Mouse (Mus musculus): ENCODE data around the gene Gapdhs. TPM values are rescaled to one million over a fixed set of nuclear protein-coding genes. Genes with fewer than 3 reads are reported as not detected.

The Gapdhs gene
- polyA plus RNA-seq, 1 experiment = 0.05 TPM

GRCm38 (mm10) chr7:30688325-30688724 is 55.2 kb downstream of the Gapdhs start:
- H3K79me2 ChIP-seq (ENCODE audit: control insufficient read depth, insufficient read depth) = no peaks in the 10 kb centered on the region
- no peak overlapping the region for H3ac ChIP-seq (ENCODE audit: control insufficient read depth, insufficient read length)
- H3K4me3 ChIP-seq = no peak overlapping the region
- no peak for TF ChIP-seq TCF12 (IDR thresholded peaks at IDR 0.05; ENCODE audit: insufficient read depth, poor library complexity, severe bottlenecking)
- no peak for TF ChIP-seq REST (IDR thresholded peaks at IDR 0.05; ENCODE audit: insufficient read depth, insufficient read length)
- TF ChIP-seq MAX (IDR thresholded peaks at IDR 0.05; ENCODE audit: low read depth) = no peak
- TF ChIP-seq USF1 (IDR thresholded peaks at IDR 0.05; ENCODE audit: low read depth) = no peak
- TF ChIP-seq CEBPB (IDR thresholded peaks at IDR 0.05; ENCODE audit: insufficient read depth, poor library complexity, severe bottlenecking) = no peak
- no peak for TF ChIP-seq MYOG (IDR thresholded peaks at IDR 0.05; ENCODE audit: control insufficient read depth in 1 of 3, insufficient read depth in 1 of 3, insufficient read length in 2 of 3, low read depth in 2 of 3)
- no peak for TF ChIP-seq MYOD1 (IDR thresholded peaks at IDR 0.05; ENCODE audit: control insufficient read depth in 1 of 3, insufficient read length in 2 of 3, low read depth in 2 of 3)
- no peak for TF ChIP-seq SRF (IDR thresholded peaks at IDR 0.05; ENCODE audit: control insufficient read depth, insufficient read length, low read depth)
- TF ChIP-seq POLR2A (IDR thresholded peaks at IDR 0.05; ENCODE audit: insufficient read length, low read depth) = no peak
- no peak for TF ChIP-seq TCF3 (IDR thresholded peaks at IDR 0.05; ENCODE audit: insufficient read length, low read depth)
- no peak for TF ChIP-seq POLR2AphosphoS2 (IDR thresholded peaks at IDR 0.05; ENCODE audit: insufficient read length, low read depth)
- H3K4me2 ChIP-seq (ENCODE audit: low read depth) = no peak overlapping the region
- H3K27me3 ChIP-seq (ENCODE audit: control insufficient read depth, insufficient read depth, insufficient read length) = peaks cover 15% of the 10 kb centered on the region
- no peaks in the 10 kb centered on the region for H3K36me3 ChIP-seq (ENCODE audit: control insufficient read depth, insufficient read depth)

DNA sequence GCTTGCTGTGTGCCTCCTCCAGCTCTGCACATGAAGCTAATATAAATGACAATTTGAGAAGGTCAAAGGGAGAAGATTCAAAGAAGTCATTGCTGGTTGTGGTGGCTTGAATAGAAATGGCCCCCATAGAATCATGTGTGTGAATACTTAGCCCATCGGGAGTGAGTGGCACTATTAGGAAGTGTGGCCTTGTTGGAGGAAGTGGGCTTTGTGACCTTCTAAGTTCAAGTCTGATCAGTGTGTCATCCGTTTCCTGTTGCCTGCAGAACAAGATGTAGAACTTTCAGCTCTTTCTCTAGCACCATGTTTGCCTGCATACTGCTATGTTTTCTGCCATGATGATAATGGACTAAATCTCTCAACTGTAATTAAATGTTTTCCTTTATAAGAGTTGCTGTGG is 60.1 kb downstream of the Gapdhs start:
- no peak overlapping the region for H3ac ChIP-seq (ENCODE audit: control insufficient read depth, insufficient read length)
- H3K4me2 ChIP-seq (ENCODE audit: low read depth) = no peak overlapping the region
- no peak for TF ChIP-seq TCF12 (IDR thresholded peaks at IDR 0.05; ENCODE audit: insufficient read depth, poor library complexity, severe bottlenecking)
- TF ChIP-seq MAX (IDR thresholded peaks at IDR 0.05; ENCODE audit: low read depth) = no peak
- TF ChIP-seq REST (IDR thresholded peaks at IDR 0.05; ENCODE audit: insufficient read depth, insufficient read length) = no peak
- TF ChIP-seq USF1 (IDR thresholded peaks at IDR 0.05; ENCODE audit: low read depth) = no peak
- TF ChIP-seq SRF (IDR thresholded peaks at IDR 0.05; ENCODE audit: control insufficient read depth, insufficient read length, low read depth) = no peak
- no peak for TF ChIP-seq POLR2AphosphoS2 (IDR thresholded peaks at IDR 0.05; ENCODE audit: insufficient read length, low read depth)
- no peak for TF ChIP-seq E2F4 (IDR thresholded peaks at IDR 0.05; ENCODE audit: insufficient read depth)
- no peak for TF ChIP-seq MYOG (IDR thresholded peaks at IDR 0.05; ENCODE audit: control insufficient read depth in 1 of 3, insufficient read depth in 1 of 3, insufficient read length in 2 of 3, low read depth in 2 of 3)
- no peak for TF ChIP-seq POLR2A (IDR thresholded peaks at IDR 0.05; ENCODE audit: insufficient read length, low read depth)
- no peak for TF ChIP-seq CEBPB (IDR thresholded peaks at IDR 0.05; ENCODE audit: insufficient read depth, poor library complexity, severe bottlenecking)
- TF ChIP-seq MYOD1 (IDR thresholded peaks at IDR 0.05; ENCODE audit: control insufficient read depth in 1 of 3, insufficient read length in 2 of 3, low read depth in 2 of 3) = no peak
- no peak for TF ChIP-seq TCF3 (IDR thresholded peaks at IDR 0.05; ENCODE audit: insufficient read length, low read depth)
- H3K27me3 ChIP-seq (ENCODE audit: control insufficient read depth, insufficient read depth, insufficient read length) = peaks cover 23% of the 10 kb centered on the region
- H3K36me3 ChIP-seq (ENCODE audit: control insufficient read depth, insufficient read depth) = no peaks in the 10 kb centered on the region
- no peaks in the 10 kb centered on the region for H3K79me2 ChIP-seq (ENCODE audit: control insufficient read depth, insufficient read depth)
- H3K4me3 ChIP-seq = no peak overlapping the region

- Histone ChIP-seq H3K4me3 (no peak overlapping the region), H3K27me3 (ENCODE audit: control insufficient read depth, insufficient read depth, insufficient read length) (peaks cover 22% of the 10 kb centered on the region), H3K36me3 (ENCODE audit: control insufficient read depth, insufficient read depth) (no peaks in the 10 kb centered on the region), H3K4me2 (ENCODE audit: low read depth) (no peak overlapping the region), H3ac (ENCODE audit: control insufficient read depth, insufficient read length) (no peak overlapping the region), H3K79me2 (ENCODE audit: control insufficient read depth, insufficient read depth) (no peaks in the 10 kb centered on the region)
- TF ChIP-seq MYOD1 (IDR thresholded peaks at IDR 0.05; ENCODE audit: control insufficient read depth in 1 of 3, insufficient read length in 2 of 3, low read depth in 2 of 3) = no peak
- TF ChIP-seq USF1 (IDR thresholded peaks at IDR 0.05; ENCODE audit: low read depth) = no peak
- TF ChIP-seq E2F4 (IDR thresholded peaks at IDR 0.05; ENCODE audit: insufficient read depth) = no peak
- no peak for TF ChIP-seq TCF3 (IDR thresholded peaks at IDR 0.05; ENCODE audit: insufficient read length, low read depth)
- TF ChIP-seq MYOG (IDR thresholded peaks at IDR 0.05; ENCODE audit: control insufficient read depth in 1 of 3, insufficient read depth in 1 of 3, insufficient read length in 2 of 3, low read depth in 2 of 3) = no peak
- no peak for TF ChIP-seq POLR2AphosphoS2 (IDR thresholded peaks at IDR 0.05; ENCODE audit: insufficient read length, low read depth)
- TF ChIP-seq SRF (IDR thresholded peaks at IDR 0.05; ENCODE audit: control insufficient read depth, insufficient read length, low read depth) = no peak
- TF ChIP-seq REST (IDR thresholded peaks at IDR 0.05; ENCODE audit: insufficient read depth, insufficient read length) = no peak
- no peak for TF ChIP-seq CEBPB (IDR thresholded peaks at IDR 0.05; ENCODE audit: insufficient read depth, poor library complexity, severe bottlenecking)
- TF ChIP-seq MAX (IDR thresholded peaks at IDR 0.05; ENCODE audit: low read depth) = no peak
- no peak for TF ChIP-seq TCF12 (IDR thresholded peaks at IDR 0.05; ENCODE audit: insufficient read depth, poor library complexity, severe bottlenecking)
- TF ChIP-seq POLR2A (IDR thresholded peaks at IDR 0.05; ENCODE audit: insufficient read length, low read depth) = no peak
These were observed 61.6 kb downstream of the Gapdhs start for GRCm38 (mm10) chr7:30681897-30682296.

Other genes starting within 250 kb of the Gapdhs start
- 8.7 TPM for gene Arhgap33, start 208.6 kb downstream of the Gapdhs start, polyA plus RNA-seq (2012; fragmentation: generic; extraction: Trizol)
- gene Hspb6, start 191.5 kb downstream of the Gapdhs start, polyA plus RNA-seq (2012; fragmentation: generic; extraction: Trizol) = 27.8 TPM
- gene Proser3, start 191.4 kb downstream of the Gapdhs start, polyA plus RNA-seq (2012; fragmentation: generic; extraction: Trizol) = 3.8 TPM
- gene Lin37, start 183.8 kb downstream of the Gapdhs start, polyA plus RNA-seq (2012; fragmentation: generic; extraction: Trizol) = 55.3 TPM
- 72.3 TPM for gene U2af1l4, start 180.4 kb downstream of the Gapdhs start, polyA plus RNA-seq (2012; fragmentation: generic; extraction: Trizol)
- gene Gm49396, start 180.3 kb downstream of the Gapdhs start, polyA plus RNA-seq (2012; fragmentation: generic; extraction: Trizol) = 1.0 TPM
- 169 TPM for gene Psenen, start 180.1 kb downstream of the Gapdhs start, polyA plus RNA-seq (2012; fragmentation: generic; extraction: Trizol)
- 0.66 TPM for gene Igflr1, start 178.3 kb downstream of the Gapdhs start, polyA plus RNA-seq (2012; fragmentation: generic; extraction: Trizol)
- 12.9 TPM for gene Kmt2b, start 155.0 kb downstream of the Gapdhs start, polyA plus RNA-seq (2012; fragmentation: generic; extraction: Trizol)
- gene Zbtb32, start 144.8 kb downstream of the Gapdhs start, polyA plus RNA-seq (2012; fragmentation: generic; extraction: Trizol) = 0.11 TPM
- gene Upk1a, start 130.8 kb downstream of the Gapdhs start, polyA plus RNA-seq (2012; fragmentation: generic; extraction: Trizol) = 0.59 TPM
- gene Cox6b1, start 117.5 kb downstream of the Gapdhs start, polyA plus RNA-seq (2012; fragmentation: generic; extraction: Trizol) = 1,108 TPM
- not detected for gene Etv2, start 107.8 kb downstream of the Gapdhs start, polyA plus RNA-seq (2012; fragmentation: generic; extraction: Trizol)
- 124 TPM for gene Rbm42, start 93.4 kb downstream of the Gapdhs start, polyA plus RNA-seq (2012; fragmentation: generic; extraction: Trizol)
- gene Haus5, start 78.7 kb downstream of the Gapdhs start, polyA plus RNA-seq (2012; fragmentation: generic; extraction: Trizol) = 8.4 TPM
- not detected for gene Pmis2, start 72.1 kb downstream of the Gapdhs start, polyA plus RNA-seq (2012; fragmentation: generic; extraction: Trizol)
- not detected for gene 2200002J24Rik, start 44.8 kb downstream of the Gapdhs start, polyA plus RNA-seq (2012; fragmentation: generic; extraction: Trizol)
- not detected for gene Atp4a, start 31.5 kb downstream of the Gapdhs start, polyA plus RNA-seq (2012; fragmentation: generic; extraction: Trizol)
- gene Tmem147, start 14.1 kb downstream of the Gapdhs start, polyA plus RNA-seq (2012; fragmentation: generic; extraction: Trizol) = 241 TPM
- 0.79 TPM for gene Sbsn, start 7.8 kb upstream of the Gapdhs start, polyA plus RNA-seq (2012; fragmentation: generic; extraction: Trizol)
- gene Dmkn, start 20.1 kb upstream of the Gapdhs start, polyA plus RNA-seq (2012; fragmentation: generic; extraction: Trizol) = not detected
- not detected for gene Krtdap, start 44.2 kb upstream of the Gapdhs start, polyA plus RNA-seq (2012; fragmentation: generic; extraction: Trizol)
- not detected for gene Ffar2, start 80.1 kb upstream of the Gapdhs start, polyA plus RNA-seq (2012; fragmentation: generic; extraction: Trizol)
- not detected for gene Ffar3, start 112.5 kb upstream of the Gapdhs start, polyA plus RNA-seq (2012; fragmentation: generic; extraction: Trizol)
- not detected for gene Ffar1, start 117.9 kb upstream of the Gapdhs start, polyA plus RNA-seq (2012; fragmentation: generic; extraction: Trizol)
- not detected for gene Cd22, start 136.7 kb upstream of the Gapdhs start, polyA plus RNA-seq (2012; fragmentation: generic; extraction: Trizol)
- 0.01 TPM for gene Mag, start 171.2 kb upstream of the Gapdhs start, polyA plus RNA-seq (2012; fragmentation: generic; extraction: Trizol)
- gene Hamp2, start 181.0 kb upstream of the Gapdhs start, polyA plus RNA-seq (2012; fragmentation: generic; extraction: Trizol) = not detected
- gene Hamp, start 200.4 kb upstream of the Gapdhs start, polyA plus RNA-seq (2012; fragmentation: generic; extraction: Trizol) = not detected
- 88.6 TPM for gene Usf2, start 213.1 kb upstream of the Gapdhs start, polyA plus RNA-seq (2012; fragmentation: generic; extraction: Trizol)
- 0.02 TPM for gene Lsr, start 229.8 kb upstream of the Gapdhs start, polyA plus RNA-seq (2012; fragmentation: generic; extraction: Trizol)
- not detected for gene Fam187b, start 230.1 kb upstream of the Gapdhs start, polyA plus RNA-seq (2012; fragmentation: generic; extraction: Trizol)